Mouse (Mus musculus) midbrain, embryonic 14.5 days (tissue): Measurements from ENCODE around the gene Dpf3. TPM values are rescaled to one million over a fixed set of nuclear protein-coding genes. Genes with fewer than 3 reads are reported as not detected.

Experiments used
- ATAC-seq: fragments of 200-750 bp; cut with Nextera tagmentation; 2 replicates; pipeline ENCODE4 v1.8.0; 2017; ENCODE audit warnings: moderate number of reproducible peaks, moderate library complexity; ENCODE audit not compliant: low FRiP score, low TSS enrichment
- DNase-seq: peaks from one replicate; pipeline ENCODE4 v3.0.0-alpha.2; 2015
- H3K27ac ChIP-seq: fragments of 300-500 bp; sonication (generic); replicated peaks from 2 replicates; pipeline ENCODE4 v1.5.1; 2014; ENCODE audit warnings: mild to moderate bottlenecking, low read depth, low read length, moderate library complexity
- H3K27me3 ChIP-seq: fragments of 300-500 bp; sonication (generic); 2 replicates; pipeline ENCODE4 v1.6.1; 2014; ENCODE audit warnings: low read length, control low read depth, mixed read lengths; ENCODE audit not compliant: control insufficient read depth, insufficient read depth
- H3K36me3 ChIP-seq: fragments of 300-500 bp; sonication (generic); 2 replicates; pipeline ENCODE4 v1.6.1; 2014; ENCODE audit warnings: low read length, control low read depth; ENCODE audit not compliant: control insufficient read depth, insufficient read depth
- H3K4me1 ChIP-seq: fragments of 300-500 bp; sonication (generic); 2 replicates; pipeline ENCODE4 v1.6.1; 2014; ENCODE audit warnings: mild to moderate bottlenecking, antibody characterized with exemption, low read length, control low read depth; ENCODE audit not compliant: control insufficient read depth, insufficient read depth
- H3K4me2 ChIP-seq: fragments of 300-500 bp; sonication (generic); 2 replicates; pipeline ENCODE4 v1.6.1; 2014; ENCODE audit warnings: mild to moderate bottlenecking, low read length, moderate library complexity
- H3K4me3 ChIP-seq: fragments of 300-500 bp; sonication (generic); replicated peaks from 2 replicates; pipeline ENCODE4 v1.5.1; 2014; ENCODE audit warnings: low read depth, low read length
- H3K9ac ChIP-seq: fragments of 300-500 bp; sonication (generic); replicated peaks from 2 replicates; pipeline ENCODE4 v1.6.1; 2014; ENCODE audit warnings: mild to moderate bottlenecking, low read length, moderate library complexity
- H3K9me3 ChIP-seq: fragments of 300-500 bp; sonication (generic); 2 replicates; pipeline ENCODE4 v1.6.1; 2016; ENCODE audit warnings: low read length, control low read depth, mixed read lengths; ENCODE audit not compliant: control insufficient read depth
- WGBS: fragments of 180-500 bp; shearing (Covaris S2); extraction: QIAGEN DNeasy Blood & Tissue Kit; methylation state at CpG from one replicate; pipeline ENCODE4 v1.1.7; 2014; 5-methylcytosine and 5-hydroxymethylcytosine counted together
- polyA plus RNA-seq: library from polyadenylated mRNA; unstranded; fragments of >200 nt; fragmentation: Nextera tagmentation; extraction: Ambion mirVana; gene quantifications from 2 replicates; pipeline ENCODE4 v1.2.1, GENCODE M21; 2014

Dpf3 gene
- polyA plus RNA-seq, 1 experiment from 2014 or later: 30.1 TPM

- no peak overlapping the region for H3K27ac ChIP-seq
- no peaks in the 10 kb centered on the region for H3K36me3 ChIP-seq
- ATAC-seq (no peak), DNase-seq (no peak)
- H3K9me3 ChIP-seq: no peaks in the 10 kb centered on the region
- H3K4me3 ChIP-seq: no peak overlapping the region
- no peaks in the 10 kb centered on the region for H3K27me3 ChIP-seq
- 84% methylated on average over 11 of the region's 11 CpGs for WGBS
- H3K9ac ChIP-seq: no peak overlapping the region
- no peaks in the 10 kb centered on the region for H3K4me1 ChIP-seq
- H3K4me2 ChIP-seq: no peak overlapping the region
These were observed 178.3 kb downstream of the Dpf3 start for GRCm38 (mm10) chr12:83309031-83309804.

GRCm38 (mm10) chr12:83308627-83309026 is 178.9 kb downstream of the Dpf3 start:
- Histone ChIP-seq H3K4me3 (no peak overlapping the region), H3K9me3 (no peaks in the 10 kb centered on the region), H3K4me2 (no peak overlapping the region), H3K27ac (no peak overlapping the region), H3K4me1 (peaks cover 3% of the 10 kb centered on the region; the same call in 1 of the 2 replicates), H3K27me3 (no peaks in the 10 kb centered on the region), H3K36me3 (no peaks in the 10 kb centered on the region), H3K9ac (no peak overlapping the region)
- no peak for DNase-seq
- 47% methylated on average over 4 of the region's 4 CpGs for WGBS
- no peak for ATAC-seq

GRCm38 (mm10) chr12:83303221-83303620 is 184.3 kb downstream of the Dpf3 start:
- Histone ChIP-seq H3K9ac (peak overlapping the region; percentile 31; the same call in 1 of the 2 replicates), H3K27ac (peak overlapping the region; percentile 88), H3K4me3 (no peak overlapping the region), H3K27me3 (no peaks in the 10 kb centered on the region), H3K4me2 (peak overlapping the region; percentile 26), H3K9me3 (no peaks in the 10 kb centered on the region), H3K4me1 (peaks cover 24% of the 10 kb centered on the region), H3K36me3 (no peaks in the 10 kb centered on the region)
- peak; percentile 42 for DNase-seq
- no peak for ATAC-seq
- WGBS: 48% methylated on average over 6 of the region's 6 CpGs

GRCm38 (mm10) chr12:83302320-83303153 is 185.0 kb downstream of the Dpf3 start:
- 16% methylated on average over 18 of the region's 18 CpGs for WGBS
- no peak overlapping the region for H3K4me3 ChIP-seq
- peak; percentile 77 for ATAC-seq

GRCm38 (mm10) chr12:83301616-83302319 is 185.7 kb downstream of the Dpf3 start:
- peak; percentile 23 for DNase-seq
- Histone ChIP-seq H3K9ac (no peak overlapping the region), H3K27ac (peak overlapping the region; percentile 88), H3K9me3 (no peaks in the 10 kb centered on the region), H3K36me3 (no peaks in the 10 kb centered on the region), H3K27me3 (no peaks in the 10 kb centered on the region), H3K4me2 (peak overlapping the region; percentile 26), H3K4me3 (no peak overlapping the region), H3K4me1 (peaks cover 24% of the 10 kb centered on the region)
- no peak for ATAC-seq
- 45% methylated on average over 18 of the region's 18 CpGs for WGBS

More at GRCm38 (mm10) chr12:83302320-83303153, 185.0 kb downstream of the Dpf3 start:
- H3K9me3 ChIP-seq: no peaks in the 10 kb centered on the region
- H3K4me2 ChIP-seq: peak overlapping the region; percentile 26
- peaks cover 24% of the 10 kb centered on the region for H3K4me1 ChIP-seq
- H3K27ac ChIP-seq: peak overlapping the region; percentile 88
- no peaks in the 10 kb centered on the region for H3K36me3 ChIP-seq
- DNase-seq: peak; percentile 77
- no peaks in the 10 kb centered on the region for H3K27me3 ChIP-seq
- H3K9ac ChIP-seq: peak overlapping the region; percentile 31; the same call in 1 of the 2 replicates

GRCm38 (mm10) chr12:83298358-83298757 is 189.2 kb downstream of the Dpf3 start:
- peaks cover 19% of the 10 kb centered on the region for H3K4me1 ChIP-seq
- no peaks in the 10 kb centered on the region for H3K27me3 ChIP-seq
- H3K4me2 ChIP-seq: no peak overlapping the region
- H3K9me3 ChIP-seq: no peaks in the 10 kb centered on the region
- 74% methylated on average over 5 of the region's 5 CpGs for WGBS
- no peak for ATAC-seq
- no peak overlapping the region for H3K4me3 ChIP-seq
- no peak for DNase-seq
- H3K9ac ChIP-seq: no peak overlapping the region
- no peak overlapping the region for H3K27ac ChIP-seq
- no peaks in the 10 kb centered on the region for H3K36me3 ChIP-seq

GRCm38 (mm10) chr12:83295031-83295430 is 192.5 kb downstream of the Dpf3 start:
- no peaks in the 10 kb centered on the region for H3K4me1 ChIP-seq
- H3K4me3 ChIP-seq: no peak overlapping the region
- 78% methylated on average over 8 of the region's 8 CpGs for WGBS
- ATAC-seq: no peak
- no peak overlapping the region for H3K9ac ChIP-seq
- H3K4me2 ChIP-seq: no peak overlapping the region
- no peaks in the 10 kb centered on the region for H3K36me3 ChIP-seq
- no peak for DNase-seq
- H3K9me3 ChIP-seq: no peaks in the 10 kb centered on the region
- no peak overlapping the region for H3K27ac ChIP-seq
- H3K27me3 ChIP-seq: no peaks in the 10 kb centered on the region

GRCm38 (mm10) chr12:83291915-83292314 is 195.6 kb downstream of the Dpf3 start:
- Histone ChIP-seq H3K27me3 (no peaks in the 10 kb centered on the region), H3K4me2 (no peak overlapping the region), H3K27ac (no peak overlapping the region), H3K4me1 (peaks cover 3% of the 10 kb centered on the region; the same call in 1 of the 2 replicates), H3K36me3 (no peaks in the 10 kb centered on the region), H3K9me3 (no peaks in the 10 kb centered on the region), H3K9ac (no peak overlapping the region), H3K4me3 (no peak overlapping the region)
- 79% methylated on average over 5 of the region's 5 CpGs for WGBS
- no peak for DNase-seq
- ATAC-seq: no peak
